Mouse (Mus musculus) kidney, adult 2 months (tissue): ENCODE data around the gene Cdc34. TPM values are rescaled to one million over a fixed set of nuclear protein-coding genes. Genes with fewer than 3 reads are reported as not detected.

Experiments
- DNase-seq: peaks from one replicate; pipeline ENCODE4 v3.0.0; 2021
- H3K27ac ChIP-seq: fragments of 200-500 bp; 2 replicates; pipeline ENCODE4 v1.5.1; 2012; ENCODE audit warnings: low read depth, low read length, control low read depth, inconsistent platforms; ENCODE audit not compliant: insufficient read depth
- H3K27me3 ChIP-seq: fragments of 200-500 bp; replicated peaks from 2 replicates; pipeline ENCODE4 v1.6.1; 2012; ENCODE audit warnings: mild to moderate bottlenecking, moderate library complexity, low read length, inconsistent platforms; ENCODE audit not compliant: control insufficient read depth, insufficient read depth
- H3K36me3 ChIP-seq: fragments of 200-500 bp; 2 replicates; pipeline ENCODE4 v1.6.1; 2012; ENCODE audit warnings: mild to moderate bottlenecking, moderate library complexity, low read length, inconsistent platforms; ENCODE audit not compliant: control insufficient read depth, insufficient read depth
- H3K4me1 ChIP-seq: fragments of 200-500 bp; 2 replicates; pipeline ENCODE4 v1.6.1; 2011; ENCODE audit warnings: low read length; ENCODE audit not compliant: control insufficient read depth, insufficient read depth
- H3K4me3 ChIP-seq: fragments of 200-500 bp; 2 replicates; pipeline ENCODE4 v1.5.1; 2011; ENCODE audit warnings: mild to moderate bottlenecking, low read depth, low read length, control low read depth; ENCODE audit not compliant: insufficient read depth
- CTCF ChIP-seq: fragments of 200-500 bp; conservative IDR thresholded peaks from 2 replicates; pipeline ENCODE4 v1.5.1; 2011; ENCODE audit warnings: low read depth, mild to moderate bottlenecking, control low read depth, low read length, moderate library complexity, mixed read lengths; ENCODE audit not compliant: insufficient read depth, insufficient read length
- POLR2A ChIP-seq: fragments of 200-500 bp; IDR thresholded peaks from one replicate; pipeline ENCODE4 v1.6.1; 2011; ENCODE audit warnings: low read depth, low read length, control low read depth
- WGBS: fragments of 180-500 bp; shearing (Covaris S2); methylation state at CpG from one replicate; pipeline ENCODE4 v1.1.7; 2018; 5-methylcytosine and 5-hydroxymethylcytosine counted together
- polyA plus RNA-seq: library from polyadenylated mRNA; depleted of rRNA; stranded (reverse); fragments of >200 nt; gene quantifications from 2 replicates; pipeline ENCODE4 v1.2.3, GENCODE M21; 2012

Gene Cdc34
- polyA plus RNA-seq, 1 experiment = 159 TPM

GRCm38 (mm10) chr10:79649070-79649751, 32.8 kb upstream of the Cdc34 start:
- no peaks in the 10 kb centered on the region for H3K36me3 ChIP-seq
- no peak for TF ChIP-seq POLR2A
- peak; percentile 94 for TF ChIP-seq CTCF
- 30% methylated on average over 7 of the region's 7 CpGs for WGBS
- no peaks in the 10 kb centered on the region for H3K27me3 ChIP-seq
- H3K4me3 ChIP-seq = no peak overlapping the region
- peak; percentile 72 for DNase-seq
- H3K27ac ChIP-seq = no peak overlapping the region
- H3K4me1 ChIP-seq = no peaks in the 10 kb centered on the region

- Histone ChIP-seq H3K4me1 (no peaks in the 10 kb centered on the region), H3K36me3 (no peaks in the 10 kb centered on the region), H3K4me3 (no peak overlapping the region), H3K27ac (no peak overlapping the region), H3K27me3 (no peaks in the 10 kb centered on the region)
- DNase-seq = peak; percentile 17
- WGBS = 60% methylated on average over 7 of the region's 7 CpGs
- TF ChIP-seq CTCF = no peak
- no peak for TF ChIP-seq POLR2A
These were observed 29.2 kb upstream of the Cdc34 start for GRCm38 (mm10) chr10:79652789-79653188.

- DNase-seq = no peak
- 49% methylated on average over 1 of the region's 1 CpGs for WGBS
- H3K4me3 ChIP-seq = no peak overlapping the region
- no peak overlapping the region for H3K27ac ChIP-seq
- no peaks in the 10 kb centered on the region for H3K36me3 ChIP-seq
- no peaks in the 10 kb centered on the region for H3K27me3 ChIP-seq
- H3K4me1 ChIP-seq = no peaks in the 10 kb centered on the region
- TF ChIP-seq CTCF = no peak
- TF ChIP-seq POLR2A = no peak
These were observed 27.0 kb upstream of the Cdc34 start for GRCm38 (mm10) chr10:79654946-79655395.

- no peaks in the 10 kb centered on the region for H3K27me3 ChIP-seq
- no peak overlapping the region for H3K4me3 ChIP-seq
- 27% methylated on average over 4 of the region's 4 CpGs for WGBS
- H3K36me3 ChIP-seq = no peaks in the 10 kb centered on the region
- TF ChIP-seq POLR2A = no peak
- peak; percentile 32; the same call in 1 of the 2 replicates for TF ChIP-seq CTCF
- DNase-seq = no peak
- no peak overlapping the region for H3K27ac ChIP-seq
- no peaks in the 10 kb centered on the region for H3K4me1 ChIP-seq
These were observed 23.2 kb upstream of the Cdc34 start for GRCm38 (mm10) chr10:79658829-79659228.

- no peaks in the 10 kb centered on the region for H3K27me3 ChIP-seq
- WGBS = 78% methylated on average over 2 of the region's 2 CpGs
- H3K36me3 ChIP-seq = no peaks in the 10 kb centered on the region
- no peak for DNase-seq
- no peak overlapping the region for H3K27ac ChIP-seq
- no peaks in the 10 kb centered on the region for H3K4me1 ChIP-seq
- TF ChIP-seq POLR2A (no peak), CTCF (peak; percentile 31; the same call in 1 of the 2 replicates)
- no peak overlapping the region for H3K4me3 ChIP-seq
These were observed 21.7 kb upstream of the Cdc34 start for GRCm38 (mm10) chr10:79660298-79660697.

- TF ChIP-seq CTCF = no peak
- TF ChIP-seq POLR2A = no peak
- no peaks in the 10 kb centered on the region for H3K4me1 ChIP-seq
- no peaks in the 10 kb centered on the region for H3K27me3 ChIP-seq
- DNase-seq = no peak
- no peak overlapping the region for H3K4me3 ChIP-seq
- 55% methylated on average over 3 of the region's 3 CpGs for WGBS
- no peaks in the 10 kb centered on the region for H3K36me3 ChIP-seq
- H3K27ac ChIP-seq = no peak overlapping the region
These were observed 20.1 kb upstream of the Cdc34 start for GRCm38 (mm10) chr10:79661861-79662260.

GRCm38 (mm10) chr10:79664131-79664665, 17.8 kb upstream of the Cdc34 start, which contains the start of gene Madcam1:
TSS of gene Madcam1 (plus strand) at chr10:79664559.
- Histone ChIP-seq H3K27ac (no peak within 1 kb of the TSS), H3K36me3 (no peaks in the 10 kb centered on the region), H3K4me3 (no peak within 1 kb of the TSS), H3K4me1 (no peaks in the 10 kb centered on the region), H3K27me3 (no peaks in the 10 kb centered on the region)
- peak; percentile 84 for TF ChIP-seq CTCF
- no peak for TF ChIP-seq POLR2A
- peak; percentile 70 for DNase-seq
- WGBS = 15% methylated on average over 13 of the region's 13 CpGs
